Mouse (Mus musculus): ENCODE data around the gene 4930438A08Rik. TPM values are rescaled to one million over a fixed set of nuclear protein-coding genes. Genes with fewer than 3 reads are reported as not detected.
"Not testable (repeated sequence)": the region's sequence is repeated elsewhere in the genome, so short reads cannot be mapped to it uniquely, and the experiment has no call there.

Gene 4930438A08Rik
- not detected for total RNA-seq (2021)

- DNase-seq (ENCODE audit: low spot score): no peak
- intact Hi-C loops (cut with DNase I): no loop called here
Measured at GRCm38 (mm10) chr11:58274572-58274971, at the start of gene 4930438A08Rik. TSS of gene 4930438A08Rik (plus strand) at chr11:58274799.

GRCm38 (mm10) chr11:58224872-58225271, 49.7 kb upstream of the 4930438A08Rik start:
- intact Hi-C loops (cut with DNase I): loop anchor here (1.0 kb wide), 1 partner anchor 46 kb away; no protein-coding TSS in a partner anchor

GRCm38 (mm10) chr11:58225655-58226054, 48.9 kb upstream of the 4930438A08Rik start:
- peak; percentile 44 for DNase-seq (ENCODE audit: low spot score)
- intact Hi-C loops (cut with DNase I): loop anchor here (1.0 kb wide), 1 partner anchor 46 kb away; no protein-coding TSS in a partner anchor

More at GRCm38 (mm10) chr11:58224872-58225271, 49.7 kb upstream of the 4930438A08Rik start:
- not testable (repeated sequence) for DNase-seq (ENCODE audit: low spot score)

GRCm38 (mm10) chr11:58226425-58226824, 48.2 kb upstream of the 4930438A08Rik start:
- DNase-seq (ENCODE audit: low spot score): no peak
- intact Hi-C loops (cut with DNase I): no loop called here

GRCm38 (mm10) chr11:58228021-58228420, 46.6 kb upstream of the 4930438A08Rik start:
- DNase-seq (ENCODE audit: low spot score); intact Hi-C loops (cut with DNase I): not testable (repeated sequence)

GRCm38 (mm10) chr11:58230396-58230910, 44.1 kb upstream of the 4930438A08Rik start:
- intact Hi-C loops (cut with DNase I): no loop called here
- DNase-seq (ENCODE audit: low spot score): no peak

GRCm38 (mm10) chr11:58231156-58231555, 43.4 kb upstream of the 4930438A08Rik start:
- intact Hi-C loops (cut with DNase I): no loop called here

GRCm38 (mm10) chr11:58234551-58234950, 40.0 kb upstream of the 4930438A08Rik start:
- DNase-seq (ENCODE audit: low spot score); intact Hi-C loops (cut with DNase I): not testable (repeated sequence)

More at GRCm38 (mm10) chr11:58231156-58231555, 43.4 kb upstream of the 4930438A08Rik start:
- DNase-seq (ENCODE audit: low spot score): no peak

- no peak for DNase-seq (ENCODE audit: low spot score)
- intact Hi-C loops (cut with DNase I): loop anchor here (5.0 kb wide), 2 partner anchors 352 to 402 kb away; no protein-coding TSS in a partner anchor
Measured at GRCm38 (mm10) chr11:58235152-58235551, 39.4 kb upstream of the 4930438A08Rik start.

GRCm38 (mm10) chr11:58238840-58239791, 35.5 kb upstream of the 4930438A08Rik start:
- DNase-seq (ENCODE audit: low spot score): peak; percentile 18
- intact Hi-C loops (cut with DNase I): loop anchor here (5.0 kb wide), 2 partner anchors 348 to 398 kb away; no protein-coding TSS in a partner anchor

GRCm38 (mm10) chr11:58247294-58247693, 27.3 kb upstream of the 4930438A08Rik start:
- intact Hi-C loops (cut with DNase I): no loop called here
- peak; percentile 15 for DNase-seq (ENCODE audit: low spot score)

- no peak for DNase-seq (ENCODE audit: low spot score)
- intact Hi-C loops (cut with DNase I): no loop called here
Measured at GRCm38 (mm10) chr11:58249203-58249981, 25.2 kb upstream of the 4930438A08Rik start.

- no peak for DNase-seq (ENCODE audit: low spot score)
- intact Hi-C loops (cut with DNase I): no loop called here
Measured at GRCm38 (mm10) chr11:58250550-58250949, 24.0 kb upstream of the 4930438A08Rik start.

- intact Hi-C loops (cut with DNase I): no loop called here
- no peak for DNase-seq (ENCODE audit: low spot score)
Measured at GRCm38 (mm10) chr11:58254411-58254810, 20.2 kb upstream of the 4930438A08Rik start.

GRCm38 (mm10) chr11:58257816-58258215, 16.8 kb upstream of the 4930438A08Rik start:
- intact Hi-C loops (cut with DNase I): no loop called here
- DNase-seq (ENCODE audit: low spot score): no peak

GRCm38 (mm10) chr11:58260156-58260555, 14.4 kb upstream of the 4930438A08Rik start:
- no peak for DNase-seq (ENCODE audit: low spot score)
- intact Hi-C loops (cut with DNase I): no loop called here

- intact Hi-C loops (cut with DNase I): no loop called here
- DNase-seq (ENCODE audit: low spot score): no peak
Measured at GRCm38 (mm10) chr11:58261826-58262225, 12.8 kb upstream of the 4930438A08Rik start.

- intact Hi-C loops (cut with DNase I): no loop called here
- no peak for DNase-seq (ENCODE audit: low spot score)
Measured at GRCm38 (mm10) chr11:58262336-58262735, 12.3 kb upstream of the 4930438A08Rik start.

GRCm38 (mm10) chr11:58263516-58263915, 11.1 kb upstream of the 4930438A08Rik start:
- intact Hi-C loops (cut with DNase I): no loop called here
- DNase-seq (ENCODE audit: low spot score): no peak

- intact Hi-C loops (cut with DNase I): no loop called here
- no peak for DNase-seq (ENCODE audit: low spot score)
Measured at GRCm38 (mm10) chr11:58264546-58264945, 10.1 kb upstream of the 4930438A08Rik start.
